Mouse (Mus musculus) left cerebral cortex, adult 2 months (tissue): ENCODE results near the gene Pcdh7. TPM values are rescaled to one million over a fixed set of nuclear protein-coding genes. Genes with fewer than 3 reads are reported as not detected.
A peak's percentile ranks its signal among the peaks of the same experiment; 100 is the strongest.

Experiments
- DNase-seq, 2 experiments: peaks; one replicate each; pipeline ENCODE4 v3.0.0; 2021 to 2022; ENCODE audit warnings: low spot score in 2 of 2, mixed read lengths in 1 of 2; ENCODE audit errors: extremely low spot score in 1 of 2
- H3K27ac ChIP-seq: fragments of 200-600 bp; 2 replicates; pipeline ENCODE4 v1.8.1; 2022
- H3K4me3 ChIP-seq: fragments of 200-600 bp; 2 replicates; pipeline ENCODE4 v1.8.1; 2022
- CTCF ChIP-seq: fragments of 200-600 bp; IDR thresholded peaks from 2 replicates; pipeline ENCODE4 v1.8.1; 2022; ENCODE audit warnings: antibody characterized with exemption, mild to moderate bottlenecking, moderate library complexity
- intact Hi-C: fragments of 180-260 bp; cut with DNase I; formaldehyde crosslinking; loops from one replicate; pipeline ENCODE4 v1.15.1; 2025
- total RNA-seq, 2 experiments: library from RNA; stranded (reverse); gene quantifications; 2 replicates each; pipeline ENCODE4 v1.2.3; 2021

Pcdh7 gene
- total RNA-seq, 2 experiments from 2014 or later: 169 to 170 TPM

DNA sequence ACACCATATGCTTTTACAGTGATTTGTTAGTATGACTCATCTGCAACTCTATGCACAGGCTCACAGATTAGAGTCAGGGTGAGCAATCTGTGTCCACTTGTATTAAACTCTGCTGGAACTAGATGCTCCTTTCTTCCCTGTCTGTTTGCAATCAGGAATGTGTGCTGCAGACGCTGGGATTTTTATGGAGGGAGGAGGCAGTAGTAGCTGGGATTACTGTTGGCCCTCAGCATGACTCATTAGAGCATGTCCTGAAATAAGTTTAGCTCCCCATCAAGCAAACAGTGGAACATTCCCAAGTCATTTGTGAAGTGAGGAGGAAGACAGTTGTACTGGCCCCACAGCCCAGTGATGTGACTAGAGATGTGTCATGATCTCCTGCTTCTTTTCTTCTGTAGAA, 38.0 kb downstream of the Pcdh7 start:
- intact Hi-C loops: no loop called here
- DNase-seq: peak in 1 of 2 experiments; percentile 23
- TF ChIP-seq CTCF: no peak
- H3K27ac ChIP-seq: no peak overlapping the region
- no peak overlapping the region for H3K4me3 ChIP-seq

DNA sequence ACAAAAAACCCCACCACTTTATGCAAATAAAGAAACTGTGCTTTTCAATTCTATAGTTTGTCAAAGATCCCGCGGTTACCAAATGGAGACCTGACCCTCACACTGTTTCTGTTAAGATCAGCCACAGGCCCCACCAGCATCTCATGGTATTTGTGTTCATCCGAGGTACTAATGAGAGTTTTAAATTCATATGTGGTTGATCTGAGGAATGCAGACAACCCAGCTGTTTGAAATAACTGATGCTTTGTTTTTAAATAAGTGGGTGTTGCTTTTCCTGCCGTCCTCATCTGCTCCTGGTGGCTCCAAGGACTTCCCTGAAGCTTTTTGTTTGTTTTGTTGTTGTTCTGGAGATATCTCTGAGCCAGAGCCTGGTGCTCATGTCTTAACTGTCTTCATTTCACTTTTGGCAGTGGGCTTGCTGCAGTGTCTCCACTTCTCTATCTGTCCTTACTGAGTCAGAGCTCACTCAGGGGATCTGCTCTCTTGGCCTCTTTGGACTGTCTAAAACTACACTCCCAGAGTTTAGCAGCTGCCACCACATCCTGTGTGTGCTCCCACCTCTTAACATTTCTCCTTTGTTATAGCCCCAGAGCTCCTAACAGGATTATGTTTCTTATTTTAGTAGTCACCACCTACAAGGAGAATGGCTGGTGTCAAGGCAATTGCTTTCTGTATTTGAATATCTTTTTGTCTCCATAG, 39.1 kb downstream of the Pcdh7 start:
- H3K4me3 ChIP-seq: no peak overlapping the region
- intact Hi-C loops: no loop called here
- no peak for TF ChIP-seq CTCF
- no peak for DNase-seq
- H3K27ac ChIP-seq: no peak overlapping the region

GRCm38 (mm10) chr5:57757436-57757898, 39.7 kb downstream of the Pcdh7 start:
- Histone ChIP-seq H3K27ac (no peak overlapping the region), H3K4me3 (no peak overlapping the region)
- DNase-seq: no peak
- TF ChIP-seq CTCF: no peak
- intact Hi-C loops: no loop called here

- H3K4me3 ChIP-seq: no peak overlapping the region
- no peak for TF ChIP-seq CTCF
- no peak for DNase-seq
- intact Hi-C loops: no loop called here
- no peak overlapping the region for H3K27ac ChIP-seq
Observed at GRCm38 (mm10) chr5:57758968-57759367, 41.2 kb downstream of the Pcdh7 start.

DNA sequence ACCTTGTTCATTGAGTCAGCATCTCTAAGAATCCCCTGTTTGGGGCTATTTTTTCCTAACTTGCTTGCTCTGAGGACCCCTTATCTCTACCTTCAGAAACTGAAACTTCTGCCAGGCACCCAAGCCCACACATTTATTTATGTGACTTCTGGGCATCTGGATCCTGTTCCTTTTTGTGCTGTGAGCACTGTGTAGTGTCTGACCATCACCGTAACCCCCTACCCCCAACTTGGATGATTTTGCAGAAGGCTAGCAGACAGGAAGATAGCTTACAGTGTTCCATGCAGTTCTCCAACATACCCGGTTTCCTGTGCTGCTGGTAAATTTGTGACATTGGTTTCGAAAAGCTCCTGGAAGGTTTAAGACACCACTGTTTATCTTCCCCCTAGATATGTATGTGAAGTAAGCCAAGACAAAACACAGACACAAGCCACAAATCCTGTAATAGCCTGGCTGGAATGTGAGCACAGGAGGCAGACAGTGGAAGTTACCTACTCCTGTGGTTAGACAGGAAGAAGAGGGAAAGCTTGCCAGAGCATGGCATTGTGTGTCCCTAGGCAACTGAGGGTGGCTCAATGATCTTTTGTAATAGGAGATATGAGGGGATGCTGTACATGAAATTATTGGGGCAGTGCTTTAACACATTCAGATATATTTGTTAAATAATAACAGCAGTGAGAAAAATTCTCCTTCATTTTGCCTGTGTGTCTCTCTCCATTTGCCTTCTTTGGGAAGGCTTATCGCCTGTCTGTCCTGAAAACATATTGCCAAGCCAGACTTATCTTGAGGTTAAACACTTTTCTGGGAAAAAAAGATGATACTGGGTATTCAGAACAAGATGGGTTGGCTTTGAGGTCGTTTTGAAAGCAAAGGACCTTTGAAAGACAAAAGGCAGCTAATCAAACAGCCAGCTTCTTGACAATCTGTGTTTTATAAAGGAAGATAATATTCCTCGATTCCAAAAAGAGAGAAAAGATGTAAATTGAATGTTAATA, 42.6 kb downstream of the Pcdh7 start:
- intact Hi-C loops: no loop called here
- H3K27ac ChIP-seq: no peak overlapping the region
- H3K4me3 ChIP-seq: no peak overlapping the region
- DNase-seq: no peak
- no peak for TF ChIP-seq CTCF

DNA sequence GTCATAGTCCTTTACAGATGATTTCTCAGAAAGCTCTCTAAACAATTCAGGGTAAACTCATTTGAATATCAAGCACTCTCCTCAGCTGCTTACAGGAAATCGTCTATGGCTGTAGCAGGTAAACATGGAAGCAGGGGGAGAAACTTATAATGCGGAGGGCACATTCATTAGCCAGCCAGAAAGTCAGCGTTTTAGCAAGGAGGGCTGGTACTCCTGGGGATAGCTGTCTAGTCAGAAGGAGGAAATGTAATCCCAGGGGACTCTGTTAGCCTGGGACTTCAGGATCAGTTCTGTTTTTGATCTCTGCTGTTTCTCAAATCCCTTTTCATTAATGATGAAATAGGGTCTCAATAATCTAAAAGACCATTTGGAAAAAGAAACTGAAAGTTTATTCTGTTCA, 47.6 kb downstream of the Pcdh7 start:
- intact Hi-C loops: no loop called here
- no peak for DNase-seq

GRCm38 (mm10) chr5:57767346-57767745, 49.6 kb downstream of the Pcdh7 start:
- intact Hi-C loops: no loop called here
- H3K27ac ChIP-seq: no peak overlapping the region
- no peak for DNase-seq
- no peak for TF ChIP-seq CTCF
- H3K4me3 ChIP-seq: no peak overlapping the region

More for the DNA sequence above, 47.6 kb downstream of the Pcdh7 start:
- no peak for TF ChIP-seq CTCF
- H3K4me3 ChIP-seq: no peak overlapping the region
- no peak overlapping the region for H3K27ac ChIP-seq

GRCm38 (mm10) chr5:57768469-57769022, 50.8 kb downstream of the Pcdh7 start:
- Histone ChIP-seq H3K4me3 (no peak overlapping the region), H3K27ac (no peak overlapping the region)
- no peak for TF ChIP-seq CTCF
- DNase-seq: no peak
- intact Hi-C loops: no loop called here

- TF ChIP-seq CTCF: peak; percentile 10; the same call in 1 of the 2 replicates
- no peak for DNase-seq
- Histone ChIP-seq H3K27ac (no peak overlapping the region), H3K4me3 (no peak overlapping the region)
- intact Hi-C loops: no loop called here
Observed at GRCm38 (mm10) chr5:57769644-57770043, 51.9 kb downstream of the Pcdh7 start.

DNA sequence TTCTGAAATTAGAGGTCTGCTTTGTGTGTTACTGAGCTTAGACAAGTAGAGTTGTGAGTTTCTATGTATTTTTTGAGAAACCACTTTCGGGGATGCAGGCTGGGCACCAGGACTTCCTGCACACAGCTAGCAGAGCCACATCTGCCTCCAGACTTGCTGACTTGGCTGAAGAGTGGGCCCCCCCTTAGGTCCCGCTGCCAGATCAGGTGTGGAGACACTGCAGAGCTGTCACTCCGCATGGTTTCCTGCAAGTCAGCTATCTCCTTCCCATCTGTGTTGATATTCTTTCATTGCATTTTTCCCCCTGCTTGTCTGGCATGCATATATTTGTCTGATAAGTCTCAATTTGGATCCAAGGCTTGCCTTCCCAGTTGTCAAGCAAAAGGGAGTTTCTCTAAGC, 52.6 kb downstream of the Pcdh7 start:
- intact Hi-C loops: no loop called here
- TF ChIP-seq CTCF: no peak
- Histone ChIP-seq H3K4me3 (no peak overlapping the region), H3K27ac (no peak overlapping the region)
- DNase-seq: no peak

GRCm38 (mm10) chr5:57771122-57771521, 53.4 kb downstream of the Pcdh7 start:
- DNase-seq: no peak
- TF ChIP-seq CTCF: no peak
- Histone ChIP-seq H3K4me3 (no peak overlapping the region), H3K27ac (no peak overlapping the region)
- intact Hi-C loops: no loop called here

GRCm38 (mm10) chr5:57772711-57773110, 54.9 kb downstream of the Pcdh7 start:
- Histone ChIP-seq H3K4me3 (no peak overlapping the region), H3K27ac (no peak overlapping the region)
- no peak for TF ChIP-seq CTCF
- intact Hi-C loops: no loop called here
- no peak for DNase-seq
